Mouse (Mus musculus) c-Kit-negative CD71-positive TER-119-positive erythroid progenitor cells, embryonic 14.5 days (primary cell): ENCODE data around the gene Bpifb6.

Experiments
- DNase-seq: peaks from one replicate; pipeline ENCODE4 v3.0.0-alpha.2; 2013; ENCODE audit warnings: low read depth, low spot score

Gene Bpifb6

DNA sequence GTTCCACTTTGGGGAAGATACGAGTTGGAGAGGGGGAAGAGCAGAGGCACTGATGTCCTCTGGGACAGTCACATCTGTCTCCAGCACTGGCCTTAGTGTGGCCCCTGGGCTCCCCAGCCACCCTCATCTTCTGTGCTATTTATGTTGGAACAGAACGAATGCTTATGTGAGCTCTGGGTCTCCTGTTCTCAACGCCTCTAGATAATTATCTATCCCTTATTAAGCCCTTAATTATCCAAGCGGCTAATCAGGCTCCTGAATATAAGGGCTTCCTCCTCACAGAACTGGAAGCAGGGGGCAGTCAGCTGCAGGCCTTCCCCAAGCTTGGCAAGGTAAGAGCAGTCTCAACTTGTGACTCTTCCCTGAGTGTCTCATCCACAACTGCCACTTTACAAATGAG is at the start of gene Bpifb6:
TSS of gene Bpifb6 (plus strand) at position 301 of the 400 bp plus-strand sequence.
- DNase-seq, result no peak

DNA sequence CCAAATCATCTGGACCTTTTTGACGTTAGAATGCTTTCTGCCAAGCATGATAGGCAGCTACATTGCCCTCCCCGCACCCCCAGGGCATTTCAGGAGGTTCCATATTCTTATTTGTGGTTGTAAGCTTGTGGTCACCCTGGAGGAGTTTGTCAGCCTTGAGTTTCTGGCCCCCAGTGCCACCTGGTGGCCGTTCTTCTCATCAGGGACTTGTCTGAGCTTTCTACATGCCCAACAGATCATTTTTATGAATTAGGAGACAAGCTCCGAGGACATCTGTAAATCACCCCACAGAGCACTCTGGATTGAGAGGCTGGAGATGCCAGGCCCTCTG is 49.2 kb upstream of the Bpifb6 start:
- DNase-seq, result no peak

GRCm38 (mm10) chr2:153853544-153853943 is 46.6 kb upstream of the Bpifb6 start:
- no peak for DNase-seq

- DNase-seq, result no peak
Observed at GRCm38 (mm10) chr2:153859581-153859980, 40.6 kb upstream of the Bpifb6 start.

DNA sequence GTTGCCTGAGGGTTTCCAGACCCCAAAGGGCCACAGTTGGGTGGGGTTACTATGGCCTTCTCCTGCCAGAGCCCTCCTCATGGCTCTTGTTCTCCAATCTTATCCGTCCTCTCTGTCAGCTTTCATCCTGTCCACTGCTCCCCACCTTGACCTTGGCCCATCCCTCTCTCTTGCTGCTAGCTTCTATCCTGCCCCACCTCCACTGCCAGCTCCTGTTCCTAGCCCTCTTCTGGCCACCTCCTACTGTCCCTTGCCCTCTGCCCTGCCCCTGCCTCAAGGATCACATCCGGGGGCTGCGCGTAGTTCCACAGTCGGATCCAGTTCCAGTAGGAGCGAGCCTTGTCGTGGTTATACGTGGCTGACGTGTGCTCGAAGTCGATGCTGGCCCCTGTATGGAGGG is 39.9 kb upstream of the Bpifb6 start:
- DNase-seq, result no peak

- no peak for DNase-seq
Observed at GRCm38 (mm10) chr2:153860715-153861114, 39.5 kb upstream of the Bpifb6 start.

- DNase-seq, result no peak
Observed at GRCm38 (mm10) chr2:153861960-153862359, 38.2 kb upstream of the Bpifb6 start.

GRCm38 (mm10) chr2:153870984-153871383 is 29.2 kb upstream of the Bpifb6 start, which contains the start of gene Sun5:
Sun5 (minus strand) TSS chr2:153871084.
- DNase-seq, result no peak

GRCm38 (mm10) chr2:153874745-153875144 is 25.4 kb upstream of the Bpifb6 start, which contains the start of gene Bpifb2:
Bpifb2 (plus strand) TSS chr2:153875045.
- DNase-seq, result no peak

DNA sequence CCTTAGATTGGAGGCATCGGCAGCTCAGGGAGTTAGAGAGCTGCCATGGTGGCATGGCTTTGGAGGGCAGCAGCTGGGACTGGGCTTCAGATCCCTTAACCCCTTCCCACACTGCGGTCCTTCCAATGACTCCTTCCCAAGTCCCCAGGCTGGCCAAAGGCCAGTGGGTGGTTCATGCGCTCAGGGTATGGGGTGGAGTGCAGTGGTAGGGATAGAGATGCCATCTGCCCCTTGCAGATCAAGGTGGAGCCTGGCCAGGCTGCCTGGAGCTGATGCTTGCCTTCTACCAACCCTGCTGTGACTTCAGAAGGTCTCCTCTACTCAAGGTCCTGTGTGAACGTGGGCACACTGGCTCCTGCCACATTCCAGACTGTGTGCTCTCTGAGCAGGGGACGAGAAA is 1.1 kb upstream of the Bpifb6 start:
- DNase-seq, result no peak

DNA sequence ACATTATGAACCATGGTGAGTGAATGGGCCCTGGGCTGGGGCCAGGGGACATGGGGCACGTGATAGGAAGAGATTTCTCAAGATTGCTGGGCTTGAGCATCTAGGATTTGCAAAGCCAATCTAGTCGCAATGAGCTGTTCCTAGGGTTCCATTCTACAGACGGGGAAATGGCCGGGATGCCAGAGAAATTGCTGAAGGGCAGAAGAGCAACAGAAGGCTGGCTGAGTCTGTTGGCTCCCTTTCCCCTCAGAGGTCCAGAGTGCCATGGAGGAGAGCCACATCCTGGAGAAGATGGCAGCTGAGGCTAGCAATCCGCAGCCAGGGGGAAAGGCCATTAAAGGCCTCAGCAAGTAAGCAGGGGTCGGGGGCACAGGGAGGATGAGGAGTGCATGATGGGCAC is 2.5 kb downstream of the Bpifb6 start:
- DNase-seq, result no peak

GRCm38 (mm10) chr2:153906626-153907025 is 6.4 kb downstream of the Bpifb6 start:
- no peak for DNase-seq

GRCm38 (mm10) chr2:153914151-153914550 is 14.0 kb downstream of the Bpifb6 start:
- no peak for DNase-seq

GRCm38 (mm10) chr2:153917930-153918329 is 17.7 kb downstream of the Bpifb6 start, which contains the start of gene Bpifb3:
Bpifb3 (plus strand) TSS chr2:153918230.
- DNase-seq, result no peak

DNA sequence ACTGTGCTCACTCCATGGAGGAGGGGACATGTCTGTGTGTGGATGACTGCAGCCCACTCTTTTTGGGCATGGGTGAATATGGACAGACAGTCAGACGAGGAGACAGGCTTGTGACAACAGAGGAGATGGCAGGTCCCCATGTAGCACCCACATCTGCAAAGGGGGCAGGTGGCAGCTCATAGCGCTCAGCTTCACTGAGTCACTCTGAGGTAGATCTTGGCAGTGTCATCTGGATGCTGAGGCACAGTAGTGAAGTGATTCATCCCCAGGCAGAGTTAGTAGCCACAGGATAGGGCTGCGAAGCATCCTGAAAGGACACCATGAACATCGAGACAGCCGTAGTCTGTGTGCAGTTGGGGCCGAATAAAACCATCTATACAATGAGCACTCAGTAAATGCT is 21.1 kb downstream of the Bpifb6 start:
- no peak for DNase-seq

GRCm38 (mm10) chr2:153929871-153930413 is 29.8 kb downstream of the Bpifb6 start:
- DNase-seq, result no peak

- no peak for DNase-seq
Observed at GRCm38 (mm10) chr2:153931125-153931524, 30.9 kb downstream of the Bpifb6 start.

GRCm38 (mm10) chr2:153933311-153933710 is 33.1 kb downstream of the Bpifb6 start:
- no peak for DNase-seq

DNA sequence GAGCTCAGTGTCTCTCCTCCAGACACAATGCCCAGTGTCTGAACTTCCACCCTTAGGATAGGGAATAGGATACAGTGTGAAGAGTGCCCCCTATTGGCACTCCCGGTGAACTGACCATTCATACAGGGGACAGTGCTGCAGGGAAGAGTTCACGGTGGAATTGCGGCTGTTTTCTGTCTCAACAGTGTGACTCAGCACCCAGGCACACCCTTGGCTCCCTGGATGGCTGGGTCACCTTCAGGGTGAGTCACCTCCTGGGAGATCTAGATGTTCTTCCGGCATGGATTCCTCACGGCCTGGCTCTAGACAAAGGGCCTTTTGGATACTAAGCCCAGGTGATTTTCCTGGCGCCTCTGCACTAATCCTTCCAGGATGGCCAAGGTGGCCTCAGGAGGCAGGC is 35.2 kb downstream of the Bpifb6 start:
- no peak for DNase-seq

- DNase-seq, result no peak
Observed at GRCm38 (mm10) chr2:153937843-153938242, 37.7 kb downstream of the Bpifb6 start, which contains the start of gene Bpifb4. Bpifb4 (plus strand) TSS chr2:153938212.

- peak; percentile 33 for DNase-seq
Observed at GRCm38 (mm10) chr2:153943537-153943936, 43.3 kb downstream of the Bpifb6 start.

DNA sequence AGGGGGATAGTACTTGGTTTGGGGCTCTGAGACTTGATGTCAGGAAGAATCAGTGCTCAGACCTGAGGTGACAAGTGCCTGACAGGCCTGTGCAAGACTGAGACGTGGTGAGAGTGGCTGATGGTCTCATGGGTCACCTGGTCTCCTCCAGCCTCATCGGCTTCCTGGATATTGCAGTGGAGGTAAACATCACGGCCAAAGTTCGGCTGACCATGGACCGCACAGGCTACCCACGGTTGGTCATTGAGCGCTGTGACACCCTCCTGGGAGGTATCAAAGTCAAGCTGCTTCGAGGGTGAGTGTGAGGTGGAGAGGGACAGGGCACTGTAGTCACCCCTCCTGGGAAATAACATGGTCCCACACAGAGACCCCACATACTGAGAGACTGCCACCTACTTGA is 44.4 kb downstream of the Bpifb6 start:
- DNase-seq, result no peak

- peak; percentile 21 for DNase-seq
Observed at GRCm38 (mm10) chr2:153952897-153953296, 52.7 kb downstream of the Bpifb6 start.

DNA sequence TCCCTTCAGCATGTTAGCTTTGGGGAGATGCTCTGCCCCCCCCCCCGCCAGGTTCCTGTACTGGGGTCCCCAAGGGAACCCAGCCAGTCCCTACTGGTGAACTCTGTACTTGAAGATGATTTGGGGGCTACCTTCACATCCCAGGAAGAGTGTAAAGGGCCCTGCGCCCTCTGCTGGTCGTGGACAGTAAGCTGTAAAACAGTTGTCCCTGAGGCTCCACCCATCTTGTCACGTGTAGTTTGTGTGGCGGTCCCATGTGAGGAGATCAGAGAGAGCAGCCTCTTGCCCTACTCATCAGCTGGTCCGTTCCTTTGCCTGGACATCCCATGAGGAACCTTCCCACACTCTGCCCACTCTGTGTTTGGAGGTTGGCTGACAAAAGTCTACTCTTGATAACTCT is 53.6 kb downstream of the Bpifb6 start:
- peak; percentile 16 for DNase-seq
